Mouse (Mus musculus) hindbrain, embryonic 16.5 days (tissue): ENCODE measurements around the gene Gm867. TPM values are rescaled to one million over a fixed set of nuclear protein-coding genes. Genes with fewer than 3 reads are reported as not detected.

Experiments used
- ATAC-seq: fragments of 200-750 bp; cut with Nextera tagmentation; 2 replicates; pipeline ENCODE4 v1.8.0; 2017; ENCODE audit warnings: moderate TSS enrichment, moderate library complexity
- H3K27ac ChIP-seq: fragments of 300-500 bp; sonication (generic); 2 replicates; pipeline ENCODE4 v1.5.1; 2014; ENCODE audit warnings: low read depth, mild to moderate bottlenecking, control low read depth, low read length, moderate library complexity
- H3K27me3 ChIP-seq: fragments of 300-500 bp; sonication (generic); replicated peaks from 2 replicates; pipeline ENCODE4 v1.6.1; 2014; ENCODE audit warnings: low read length; ENCODE audit not compliant: control insufficient read depth, insufficient read depth
- H3K36me3 ChIP-seq: fragments of 300-500 bp; sonication (generic); 2 replicates; pipeline ENCODE4 v1.6.1; 2014; ENCODE audit warnings: mild to moderate bottlenecking, low read length, moderate library complexity, mixed read lengths; ENCODE audit not compliant: control insufficient read depth, insufficient read depth
- H3K4me1 ChIP-seq: fragments of 300-500 bp; sonication (generic); 2 replicates; pipeline ENCODE4 v1.6.1; 2014; ENCODE audit warnings: low read depth, low read length; ENCODE audit not compliant: control insufficient read depth, insufficient read depth
- H3K4me2 ChIP-seq: fragments of 300-500 bp; sonication (generic); 2 replicates; pipeline ENCODE4 v1.6.1; 2014; ENCODE audit warnings: mild to moderate bottlenecking, low read length, control low read depth, moderate library complexity
- H3K4me3 ChIP-seq: fragments of 300-500 bp; sonication (generic); 2 replicates; pipeline ENCODE4 v1.5.1; 2014; ENCODE audit warnings: mild to moderate bottlenecking, low read length, control low read depth, moderate library complexity
- H3K9ac ChIP-seq: fragments of 300-500 bp; sonication (generic); 2 replicates; pipeline ENCODE4 v1.6.1; 2014; ENCODE audit warnings: low read depth, mild to moderate bottlenecking, control low read depth, low read length, moderate library complexity
- H3K9me3 ChIP-seq: fragments of 300-500 bp; sonication (generic); 2 replicates; pipeline ENCODE4 v1.6.1; 2014; ENCODE audit warnings: mild to moderate bottlenecking, low read length, moderate library complexity; ENCODE audit not compliant: control insufficient read depth
- WGBS: fragments of 180-500 bp; shearing (Covaris S2); extraction: QIAGEN DNeasy Blood & Tissue Kit; methylation state at CpG from one replicate; pipeline ENCODE4 v1.1.7; 2014; 5-methylcytosine and 5-hydroxymethylcytosine counted together
- polyA plus RNA-seq: library from polyadenylated mRNA; unstranded; fragments of >200 nt; fragmentation: Nextera tagmentation; extraction: Ambion mirVana; gene quantifications from 2 replicates; pipeline ENCODE4 v1.2.1, GENCODE M21; 2015

Gene Gm867
- polyA plus RNA-seq, 1 experiment from 2014 or later: 0.74 TPM

- Histone ChIP-seq H3K9me3 (no peaks in the 10 kb centered on the region), H3K4me3 (no peak overlapping the region), H3K4me2 (no peak overlapping the region), H3K9ac (no peak overlapping the region), H3K27ac (no peak overlapping the region), H3K4me1 (peaks cover 11% of the 10 kb centered on the region), H3K27me3 (no peaks in the 10 kb centered on the region), H3K36me3 (no peaks in the 10 kb centered on the region)
- 83% methylated on average over 22 of the region's 22 CpGs for WGBS
- no peak for ATAC-seq
Measured at GRCm38 (mm10) chr10:75949053-75950045, 8.9 kb upstream of the Gm867 start.

GRCm38 (mm10) chr10:75948079-75948478 lies 7.6 kb upstream of the Gm867 start:
- ATAC-seq: no peak

DNA sequence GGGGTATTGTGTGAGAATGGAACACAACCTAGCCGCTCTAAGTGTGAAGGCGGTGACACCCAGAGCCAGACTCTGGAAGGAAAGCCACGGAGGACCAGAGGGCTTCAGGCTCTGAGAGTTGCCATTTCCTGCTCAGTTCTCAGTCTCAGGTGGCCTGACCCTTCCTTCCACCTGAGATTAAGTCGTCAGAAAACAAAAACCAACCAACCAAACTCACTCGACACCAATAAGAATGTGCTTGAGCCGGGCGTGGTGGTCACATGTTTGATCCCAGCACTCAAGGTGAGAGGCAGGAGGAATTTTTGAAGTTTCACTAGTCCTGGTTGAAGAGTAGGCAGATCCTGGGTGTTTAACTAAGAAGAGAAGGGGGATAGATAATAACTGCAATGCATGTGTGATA lies 5.4 kb upstream of the Gm867 start:
- WGBS: 87% methylated on average over 7 of the region's 7 CpGs
- no peaks in the 10 kb centered on the region for H3K27me3 ChIP-seq

More at GRCm38 (mm10) chr10:75948079-75948478, 7.6 kb upstream of the Gm867 start:
- Histone ChIP-seq H3K4me2 (no peak overlapping the region), H3K27ac (no peak overlapping the region), H3K4me1 (peaks cover 13% of the 10 kb centered on the region), H3K9ac (no peak overlapping the region), H3K9me3 (no peaks in the 10 kb centered on the region), H3K4me3 (no peak overlapping the region), H3K27me3 (no peaks in the 10 kb centered on the region), H3K36me3 (no peaks in the 10 kb centered on the region)
- 81% methylated on average over 5 of the region's 5 CpGs for WGBS

GRCm38 (mm10) chr10:75945213-75945612 lies 4.7 kb upstream of the Gm867 start:
- 89% methylated on average over 7 of the region's 7 CpGs for WGBS
- H3K9me3 ChIP-seq: no peaks in the 10 kb centered on the region
- no peaks in the 10 kb centered on the region for H3K27me3 ChIP-seq
- H3K4me3 ChIP-seq: no peak overlapping the region
- no peaks in the 10 kb centered on the region for H3K36me3 ChIP-seq
- ATAC-seq: no peak
- no peak overlapping the region for H3K9ac ChIP-seq
- H3K4me1 ChIP-seq: peaks cover 2% of the 10 kb centered on the region; the same call in 1 of the 2 replicates
- no peak overlapping the region for H3K4me2 ChIP-seq
- no peak overlapping the region for H3K27ac ChIP-seq

More for the DNA sequence above, 5.4 kb upstream of the Gm867 start:
- Histone ChIP-seq H3K27ac (no peak overlapping the region), H3K4me1 (peaks cover 7% of the 10 kb centered on the region), H3K4me2 (no peak overlapping the region), H3K36me3 (no peaks in the 10 kb centered on the region), H3K9me3 (no peaks in the 10 kb centered on the region), H3K9ac (no peak overlapping the region), H3K4me3 (no peak overlapping the region)
- ATAC-seq: no peak

DNA sequence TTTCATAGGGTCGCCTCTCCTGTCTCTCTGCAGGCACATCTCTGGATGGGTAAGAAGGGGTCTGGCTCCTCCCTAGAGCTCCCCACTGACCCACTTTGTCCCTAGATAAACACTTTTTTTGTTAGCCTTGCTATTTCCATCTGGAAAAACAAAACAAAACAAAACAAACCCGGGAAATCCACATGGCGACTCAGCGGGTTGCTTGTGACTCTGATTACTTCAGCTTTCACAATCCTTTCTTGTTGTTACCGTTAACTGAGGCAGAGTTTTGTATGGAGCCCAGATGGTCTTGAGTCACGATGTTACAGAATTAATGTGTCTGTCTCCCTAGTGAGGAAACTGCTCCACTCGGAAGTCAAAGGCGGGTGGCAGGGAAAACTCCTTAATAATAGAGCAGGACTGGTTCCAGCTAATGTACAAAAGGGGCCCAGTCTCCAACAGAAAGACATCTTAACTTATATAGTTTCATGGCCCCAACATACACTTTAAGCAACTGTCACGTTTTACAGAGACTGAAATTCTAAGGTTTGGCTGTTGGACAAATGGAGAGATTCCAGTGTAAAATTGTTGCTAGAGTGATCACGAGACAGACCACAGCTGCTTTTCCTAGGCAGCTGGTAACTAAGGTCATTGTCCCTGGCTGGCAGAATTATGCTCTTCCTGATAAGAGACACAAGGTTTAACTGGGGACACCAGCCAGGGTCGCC lies 3.7 kb upstream of the Gm867 start:
- no peaks in the 10 kb centered on the region for H3K36me3 ChIP-seq
- no peak overlapping the region for H3K9ac ChIP-seq
- H3K9me3 ChIP-seq: no peaks in the 10 kb centered on the region
- peaks cover 2% of the 10 kb centered on the region; the same call in 1 of the 2 replicates for H3K4me1 ChIP-seq
- no peak overlapping the region for H3K4me3 ChIP-seq
- H3K4me2 ChIP-seq: no peak overlapping the region; the same call in 1 of the 2 replicates
- 14% methylated on average over 11 of the region's 11 CpGs for WGBS
- no peak for ATAC-seq
- no peak overlapping the region for H3K27ac ChIP-seq
- no peaks in the 10 kb centered on the region for H3K27me3 ChIP-seq

DNA sequence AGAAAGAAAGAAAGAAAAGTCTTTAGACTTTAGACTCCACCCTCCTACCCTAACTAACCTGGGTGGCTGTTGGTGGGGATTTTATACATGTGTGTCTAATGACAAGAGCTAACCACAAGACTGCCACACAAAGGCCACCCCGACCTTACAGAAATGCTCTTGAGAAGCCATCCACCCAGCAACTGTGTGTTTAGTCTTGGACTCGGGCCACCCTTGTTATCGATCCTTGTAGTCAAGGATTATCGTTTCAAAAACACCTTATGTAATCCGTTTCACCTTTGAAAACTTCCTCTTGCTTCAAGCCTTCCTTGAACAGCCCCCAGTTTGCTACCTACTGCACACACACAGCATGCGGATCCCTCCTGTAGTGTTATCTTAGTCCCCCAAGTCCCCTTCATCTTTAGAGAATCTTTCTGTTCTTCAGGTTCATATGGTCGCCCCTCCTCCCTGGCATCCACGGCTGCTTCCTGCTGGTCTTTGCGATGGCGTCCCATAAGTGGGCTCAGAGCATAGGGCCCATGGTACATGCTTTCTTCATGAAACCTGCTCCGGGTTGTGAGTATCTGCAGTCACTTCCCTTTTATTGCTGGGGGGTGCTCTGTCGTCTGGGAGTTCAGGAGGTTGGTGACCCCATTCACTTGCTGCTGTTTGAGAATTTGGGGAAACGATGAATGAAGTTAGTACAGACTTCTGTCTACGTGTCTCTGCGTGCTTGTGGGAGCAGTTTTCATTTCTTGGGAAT lies 2.4 kb upstream of the Gm867 start, which contains the start of gene Vpreb3:
Gene Vpreb3, plus strand, starts transcription at position 322 of the 742 bp plus-strand sequence.
- H3K36me3 ChIP-seq: no peaks in the 10 kb centered on the region
- ATAC-seq: no peak
- peaks cover 2% of the 10 kb centered on the region; the same call in 1 of the 2 replicates for H3K4me1 ChIP-seq
- H3K27ac ChIP-seq: no peak within 1 kb of the TSS
- H3K9ac ChIP-seq: no peak within 1 kb of the TSS
- no peak within 1 kb of the TSS; the same call in 1 of the 2 replicates for H3K4me2 ChIP-seq
- WGBS: 83% methylated on average over 15 of the region's 15 CpGs
- no peak within 1 kb of the TSS for H3K4me3 ChIP-seq
- no peaks in the 10 kb centered on the region for H3K27me3 ChIP-seq
- no peaks in the 10 kb centered on the region for H3K9me3 ChIP-seq

GRCm38 (mm10) chr10:75941042-75941824 lies 761 bp upstream of the Gm867 start:
- Histone ChIP-seq H3K36me3 (no peaks in the 10 kb centered on the region), H3K4me2 (no peak overlapping the region), H3K27me3 (no peaks in the 10 kb centered on the region), H3K9ac (no peak overlapping the region), H3K27ac (no peak overlapping the region), H3K4me1 (peaks cover 8% of the 10 kb centered on the region), H3K9me3 (no peaks in the 10 kb centered on the region), H3K4me3 (no peak overlapping the region)
- WGBS: 57% methylated on average over 9 of the region's 9 CpGs
- no peak for ATAC-seq

DNA sequence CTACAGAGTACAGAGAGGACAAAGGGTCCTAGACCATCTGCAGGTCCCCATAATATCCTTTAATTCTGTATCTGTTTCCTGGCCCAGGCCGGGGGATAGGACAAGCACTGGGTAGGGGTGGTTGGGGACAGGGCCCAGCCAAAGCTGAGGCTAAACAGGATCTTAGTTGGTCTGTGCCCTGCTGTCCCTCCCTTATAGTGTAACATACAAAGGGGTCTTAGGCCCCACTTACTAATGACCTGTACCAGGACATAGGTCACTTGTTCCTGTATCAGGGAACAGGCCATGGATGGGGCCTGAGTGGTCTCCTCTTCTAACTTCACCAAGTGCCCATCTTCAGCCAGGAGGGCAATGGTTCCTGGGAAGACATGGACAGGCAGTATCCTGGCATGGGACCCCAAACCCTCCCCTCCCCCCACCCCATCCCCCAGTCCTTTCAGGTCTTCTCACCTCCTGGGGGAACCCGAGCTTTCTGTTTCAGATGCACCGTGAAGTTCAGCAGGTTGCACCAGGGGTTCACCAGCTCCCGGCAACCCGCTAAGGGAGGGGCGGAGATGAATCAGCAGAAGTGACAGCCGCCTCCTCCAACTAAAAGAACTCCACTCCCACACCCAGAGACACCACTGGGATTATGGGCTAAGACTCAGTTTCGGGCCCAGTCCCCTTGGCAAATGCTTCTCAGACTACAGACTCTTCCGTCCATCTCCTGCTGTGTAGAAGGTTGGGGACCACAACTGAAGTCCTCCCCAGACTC lies 814 bp downstream of the Gm867 start:
- no peak for ATAC-seq
- WGBS: 45% methylated on average over 9 of the region's 9 CpGs
- Histone ChIP-seq H3K27ac (no peak overlapping the region), H3K4me2 (no peak overlapping the region), H3K9me3 (no peaks in the 10 kb centered on the region), H3K4me3 (no peak overlapping the region), H3K9ac (no peak overlapping the region), H3K36me3 (no peaks in the 10 kb centered on the region), H3K4me1 (peaks cover 8% of the 10 kb centered on the region), H3K27me3 (no peaks in the 10 kb centered on the region)
